Mouse (Mus musculus) megakaryocyte, embryonic 14.5 days (primary cell): ENCODE results near the gene Map1lc3b.

ENCODE experiments used
- FLI1 ChIP-seq: IDR thresholded peaks from 2 replicates; pipeline ENCODE4 v1.6.1; 2012; ENCODE audit warnings: low read length, inconsistent platforms, mixed read lengths
- GATA1 ChIP-seq: IDR thresholded peaks from 3 replicates; pipeline ENCODE4 v1.6.1; 2012; ENCODE audit warnings: mixed read lengths, low read length, inconsistent platforms, borderline replicate concordance

- TF ChIP-seq FLI1 (no peak), GATA1 (no peak)
Observed at GRCm38 (mm10) chr8:121635534-121635933, 45.4 kb downstream of the Map1lc3b start.
